Mouse (Mus musculus): ENCODE data around the gene Spata17. TPM values are rescaled to one million over a fixed set of nuclear protein-coding genes. Genes with fewer than 3 reads are reported as not detected.

The Spata17 gene
- total and polyA plus RNA-seq, 3 experiments = 0.24 TPM; not detected in 2

DNA sequence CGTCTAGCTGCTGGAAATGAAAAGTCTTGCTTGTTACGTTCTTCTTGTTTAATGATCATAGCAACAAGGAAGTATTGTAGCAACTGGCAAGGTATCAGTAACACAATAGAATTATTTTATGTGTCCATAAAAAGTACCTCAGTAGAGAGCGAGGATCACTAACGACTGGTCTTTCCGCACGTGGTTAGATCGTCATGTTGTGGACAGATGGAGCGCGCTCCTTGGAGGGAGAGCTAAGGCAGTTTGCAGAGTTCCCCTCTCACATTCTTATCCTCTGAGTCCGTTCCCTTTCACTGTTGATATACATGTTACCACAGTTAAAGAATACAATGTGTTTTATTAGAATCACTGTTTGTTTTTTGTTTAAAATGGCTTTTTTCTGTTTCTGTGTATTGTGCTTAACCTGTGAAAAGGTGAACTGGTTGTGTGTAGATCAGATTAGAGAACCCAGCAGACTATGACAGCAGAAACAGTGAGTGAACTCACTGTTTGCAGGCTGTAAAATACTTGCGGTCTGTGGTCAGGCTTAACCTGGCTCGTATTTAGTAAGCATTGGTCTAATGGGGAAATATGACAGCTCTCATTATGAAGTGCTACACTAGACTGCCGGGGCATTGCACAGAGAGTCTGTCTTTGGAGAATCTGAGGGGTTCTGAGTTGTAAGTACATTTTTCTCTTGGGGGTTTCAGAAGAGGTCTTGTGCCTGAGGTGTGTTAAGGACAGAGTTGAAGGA, 13.3 kb upstream of the Spata17 start (continued):
- TF ChIP-seq JUN (IDR thresholded peaks at IDR 0.05; ENCODE audit: insufficient read depth, low read depth, low read length) (peak; percentile 38), MXI1 (IDR thresholded peaks at IDR 0.05; ENCODE audit: low read depth, low read length) (no peak), RAD21 (IDR thresholded peaks at IDR 0.05; ENCODE audit: low read depth, low read length) (no peak), JUND (conservative IDR thresholded peaks at IDR 0.05; ENCODE audit: low read depth, low read length) (peak; percentile 65), CHD1 (IDR thresholded peaks at IDR 0.05; ENCODE audit: low read depth, low read length) (0 out of 2 replicates have a peak, but pooled peaks have one; percentile 47), MYC (IDR thresholded peaks at IDR 0.05; ENCODE audit: low read depth, low read length) (no peak; the same call in 1 of the 2 replicates), UBTF (IDR thresholded peaks at IDR 0.05; ENCODE audit: low read depth, low read length) (no peak), SIN3A (IDR thresholded peaks at IDR 0.05; ENCODE audit: low read length) (peak; percentile 66; the same call in 1 of the 2 replicates), IRF4 (IDR thresholded peaks at IDR 0.05; ENCODE audit: low read depth, low read length) (peak; percentile 94), EP300 (IDR thresholded peaks at IDR 0.05; ENCODE audit: low read length) (peak; percentile 88)

DNA sequence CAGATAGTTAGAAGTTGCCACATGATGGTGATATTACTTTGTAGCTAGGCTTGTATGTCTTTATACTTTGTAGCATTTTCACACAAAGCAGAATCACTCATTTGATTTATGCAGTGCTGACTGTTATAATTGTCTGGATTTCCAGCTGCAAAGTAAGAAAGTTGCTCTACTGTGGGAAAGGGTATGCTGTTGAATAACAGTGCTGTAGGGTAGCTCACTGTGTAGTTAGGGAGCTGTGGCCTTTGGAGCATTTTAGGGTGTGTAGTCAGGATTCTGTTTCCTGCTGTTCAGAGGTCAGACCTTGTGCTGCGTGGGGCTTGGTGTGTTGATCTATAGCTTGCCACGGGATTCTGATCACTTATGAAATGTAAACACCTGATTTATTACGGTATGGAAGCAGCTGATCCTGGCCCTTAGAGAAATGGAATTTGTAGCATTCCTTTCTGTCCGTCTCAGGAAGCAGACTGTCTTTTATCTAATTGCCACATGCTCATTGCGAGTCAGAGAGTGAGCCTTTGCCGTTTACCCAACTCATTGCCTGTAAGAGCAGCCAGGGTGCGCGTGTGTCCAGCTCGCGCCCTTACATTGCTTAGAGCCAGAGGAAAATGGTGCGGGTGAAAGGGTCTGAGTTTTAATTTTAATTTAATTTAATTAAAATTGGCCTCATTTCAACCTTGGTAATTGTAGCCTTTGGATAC, 11.2 kb upstream of the Spata17 start:
- Histone ChIP-seq H3K79me2 (replicated peaks; ENCODE audit: control insufficient read depth, extremely low read depth, insufficient read depth, poor library complexity, severe bottlenecking) (peaks cover 12% of the 10 kb centered on the region), H3K4me2 (ENCODE audit: insufficient read depth, low read depth, poor library complexity, severe bottlenecking) (no peak overlapping the region), H3K4me1 (ENCODE audit: control insufficient read depth in 1 of 2, insufficient read depth in 2 of 2) (peaks cover 5 to 23% of the 10 kb centered on the region in 2 experiments), H3K9ac (ENCODE audit: insufficient read depth, low read depth) (no peak overlapping the region), H3K27ac (ENCODE audit: insufficient read depth, low read depth) (no peak overlapping the region), H3K36me3 (replicated peaks in 1 of 2; ENCODE audit: control insufficient read depth in 1 of 2, insufficient read depth in 1 of 2, low read length in 1 of 2) (peaks cover 22 to 54% of the 10 kb centered on the region in 2 experiments), H3K4me3 (replicated peaks in 1 of 3; ENCODE audit: low read depth in 2 of 3, low read length in 2 of 3, poor library complexity in 1 of 3) (no peak overlapping the region), H3K9me3 (replicated peaks; ENCODE audit: low read length) (no peaks in the 10 kb centered on the region), H3K27me3 (replicated peaks) (no peaks in the 10 kb centered on the region)
- dilution Hi-C loops (cut with MboI; ENCODE audit: extremely low pct_ligation_motif_present, extremely low pct_unique_long_range_greater_than_20kb, low sequenced_read_pairs) (no loop called here), in situ Hi-C loops (cut with MboI; ENCODE audit: low pct_ligation_motif_present, low pct_unique_long_range_greater_than_20kb, low sequenced_read_pairs) (no loop called here)
- DNase-seq (ENCODE audit: extremely low read depth) = no peak
- no peak for TF ChIP-seq NRF1 (IDR thresholded peaks at IDR 0.05; ENCODE audit: low read depth, low read length)
- no peak for TF ChIP-seq TCF12 (IDR thresholded peaks at IDR 0.05; ENCODE audit: low read depth, low read length)
- no peak for TF ChIP-seq POLR2A (IDR thresholded peaks at IDR 0.05; ENCODE audit: low read depth, low read length)
- TF ChIP-seq BHLHE40 (IDR thresholded peaks at IDR 0.05; ENCODE audit: low read depth, low read length) = no peak
- no peak for TF ChIP-seq MAZ (IDR thresholded peaks at IDR 0.05; ENCODE audit: low read depth, low read length)
- no peak for TF ChIP-seq RAD21 (IDR thresholded peaks at IDR 0.05; ENCODE audit: low read depth, low read length)
- TF ChIP-seq RCOR1 (conservative IDR thresholded peaks at IDR 0.05; ENCODE audit: low read depth, low read length) = no peak

DNA sequence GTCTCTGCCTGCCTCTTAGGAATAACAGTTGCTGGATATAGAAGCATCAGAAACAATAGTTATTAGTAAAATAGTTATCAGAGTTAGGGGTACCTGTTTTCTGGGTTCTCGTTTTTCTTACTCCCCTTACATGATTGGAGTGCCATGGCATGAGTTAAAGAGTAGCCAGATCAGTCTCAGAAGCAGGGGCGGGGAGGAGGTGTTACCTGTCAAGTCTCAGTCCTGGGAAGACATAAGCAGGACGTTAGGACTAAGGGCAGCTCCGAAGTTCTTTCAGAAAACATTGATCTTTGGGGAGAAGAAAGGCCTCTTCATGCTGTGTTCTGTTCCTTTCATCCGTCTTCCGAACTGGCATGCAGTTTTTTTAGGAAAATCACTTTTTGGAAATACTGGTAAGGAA, 5.5 kb upstream of the Spata17 start:
- H3K27ac ChIP-seq (ENCODE audit: insufficient read depth, low read depth) = no peak overlapping the region
- no peak for TF ChIP-seq ZNF384 (IDR thresholded peaks at IDR 0.05; ENCODE audit: low read depth, low read length)
- no peak for TF ChIP-seq MEF2A (IDR thresholded peaks at IDR 0.05; ENCODE audit: borderline replicate concordance, low read depth, low read length)
- no peak for TF ChIP-seq ETS1 (conservative IDR thresholded peaks at IDR 0.05; ENCODE audit: low read depth, low read length)
- TF ChIP-seq ZKSCAN1 (IDR thresholded peaks at IDR 0.05; ENCODE audit: borderline replicate concordance, low read depth, low read length) = no peak
- no peak for TF ChIP-seq MYC (IDR thresholded peaks at IDR 0.05; ENCODE audit: low read depth, low read length)
- no peak overlapping the region for H3K4me3 ChIP-seq (replicated peaks in 1 of 3; ENCODE audit: low read depth in 2 of 3, low read length in 2 of 3, poor library complexity in 1 of 3)
- in situ Hi-C loops (cut with MboI; ENCODE audit: low pct_ligation_motif_present, low pct_unique_long_range_greater_than_20kb, low sequenced_read_pairs) = no loop called here
- peaks cover 12% of the 10 kb centered on the region for H3K79me2 ChIP-seq (replicated peaks; ENCODE audit: control insufficient read depth, extremely low read depth, insufficient read depth, poor library complexity, severe bottlenecking)
- H3K4me2 ChIP-seq (ENCODE audit: insufficient read depth, low read depth, poor library complexity, severe bottlenecking) = no peak overlapping the region
- H3K9ac ChIP-seq (ENCODE audit: insufficient read depth, low read depth) = no peak overlapping the region
- no peaks in the 10 kb centered on the region for H3K9me3 ChIP-seq (replicated peaks; ENCODE audit: low read length)
- no peaks in the 10 kb centered on the region for H3K27me3 ChIP-seq (replicated peaks)
- H3K4me1 ChIP-seq (ENCODE audit: control insufficient read depth in 1 of 2, insufficient read depth in 2 of 2) = peaks cover 3 to 12% of the 10 kb centered on the region in 2 experiments; a peak in 3 of 4 replicates
- DNase-seq (ENCODE audit: extremely low read depth) = no peak
- dilution Hi-C loops (cut with MboI; ENCODE audit: extremely low pct_ligation_motif_present, extremely low pct_unique_long_range_greater_than_20kb, low sequenced_read_pairs) = no loop called here
- peaks cover 6 to 34% of the 10 kb centered on the region in 2 experiments for H3K36me3 ChIP-seq (replicated peaks in 1 of 2; ENCODE audit: control insufficient read depth in 1 of 2, insufficient read depth in 1 of 2, low read length in 1 of 2)

All from CH12.LX (cell line).